Mouse (Mus musculus): ENCODE results near the gene Slc5a4b. TPM values are rescaled to one million over a fixed set of nuclear protein-coding genes. Genes with fewer than 3 reads are reported as not detected.

Gene Slc5a4b
- polyA plus RNA-seq, 1 experiment from 2014 or later, result not detected

- H3K27me3 ChIP-seq (ENCODE audit: low read depth, poor library complexity, severe bottlenecking), result no peaks in the 10 kb centered on the region
- H3K4me1 ChIP-seq, result peaks cover 13% of the 10 kb centered on the region
- H3K9me3 ChIP-seq (replicated peaks), result no peaks in the 10 kb centered on the region; the same call in 1 of the 2 replicates
- 94% methylated on average over 8 of the region's 8 CpGs for WGBS
- H3K27ac ChIP-seq (replicated peaks), result no peak overlapping the region
- peaks cover 54% of the 10 kb centered on the region for H3K36me3 ChIP-seq
- DNase-seq (ENCODE audit: low spot score), result no peak
- peak overlapping the region; percentile 93; the same call in 1 of the 2 replicates for H3K4me3 ChIP-seq
These were observed 76.7 kb downstream of the Slc5a4b start for GRCm38 (mm10) chr10:76034001-76034600.

- Histone ChIP-seq H3K9me3 (replicated peaks) (no peaks in the 10 kb centered on the region; the same call in 1 of the 2 replicates), H3K27me3 (ENCODE audit: low read depth, poor library complexity, severe bottlenecking) (no peaks in the 10 kb centered on the region), H3K27ac (replicated peaks) (peak overlapping the region; percentile 98), H3K4me3 (peak overlapping the region; percentile 93), H3K4me1 (peaks cover 17% of the 10 kb centered on the region), H3K36me3 (peaks cover 44% of the 10 kb centered on the region)
- no peak for DNase-seq (ENCODE audit: low spot score)
- 25% methylated on average over 7 of the region's 7 CpGs for WGBS
These were observed 77.7 kb downstream of the Slc5a4b start for GRCm38 (mm10) chr10:76033119-76033455.

GRCm38 (mm10) chr10:76032402-76033118 is 78.2 kb downstream of the Slc5a4b start, which contains the start of gene Zfp280b:
Gene Zfp280b (plus strand): TSS chr10:76032650.
- H3K4me3 ChIP-seq, result peak within 1 kb of the TSS; percentile 93
- DNase-seq (ENCODE audit: low spot score), result peak; percentile 97
- WGBS, result under 1% methylated on average over 58 of the region's 58 CpGs
- H3K27me3 ChIP-seq (ENCODE audit: low read depth, poor library complexity, severe bottlenecking), result no peaks in the 10 kb centered on the region
- peaks cover 39% of the 10 kb centered on the region for H3K36me3 ChIP-seq
- H3K4me1 ChIP-seq, result peaks cover 22% of the 10 kb centered on the region
- H3K9me3 ChIP-seq (replicated peaks), result no peaks in the 10 kb centered on the region; the same call in 1 of the 2 replicates
- peak within 1 kb of the TSS; percentile 98 for H3K27ac ChIP-seq (replicated peaks)

DNA sequence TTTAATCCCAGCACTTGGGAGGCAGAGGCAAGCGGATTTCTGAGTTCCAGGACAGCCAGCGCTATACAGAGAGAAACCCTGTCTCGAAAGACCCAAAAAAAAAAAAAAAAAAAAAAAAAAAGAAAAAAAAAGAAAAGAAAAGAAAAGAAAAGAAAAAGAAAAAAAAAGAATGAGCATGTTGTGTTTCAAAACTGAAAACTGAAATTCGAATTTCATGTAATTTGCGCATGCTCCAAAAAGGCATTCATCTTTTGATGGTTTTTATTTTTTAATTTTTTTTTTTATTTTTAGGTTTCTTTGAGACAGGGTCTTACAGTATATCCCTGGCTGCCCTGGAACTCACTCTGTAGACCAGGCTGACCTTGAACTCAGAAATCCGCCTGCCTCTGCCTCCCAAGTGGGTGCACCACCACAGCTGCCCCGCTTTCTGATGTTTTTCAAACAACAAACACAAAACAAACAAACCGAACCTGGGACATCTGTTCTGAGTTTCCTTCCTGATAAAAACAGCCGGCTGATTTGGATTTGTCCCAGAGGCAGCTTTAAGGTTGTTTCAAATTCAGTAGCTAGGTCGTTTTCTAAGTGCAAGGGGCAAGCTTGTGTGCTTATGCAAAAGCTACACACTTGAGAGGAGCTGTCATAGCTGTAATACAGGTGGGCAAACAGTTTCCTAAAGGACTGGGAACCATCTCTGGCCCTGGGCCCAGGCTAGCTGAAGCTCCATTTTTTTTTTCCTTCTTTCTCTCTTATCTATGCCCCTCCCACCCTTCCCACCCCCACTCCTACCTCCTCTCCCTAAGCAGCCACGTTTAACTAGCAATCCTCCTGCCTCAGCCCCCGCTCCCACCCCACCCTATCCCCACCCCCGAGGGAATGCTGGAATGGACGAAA is 79.0 kb downstream of the Slc5a4b start:
- H3K27me3 ChIP-seq (ENCODE audit: low read depth, poor library complexity, severe bottlenecking), result no peaks in the 10 kb centered on the region
- H3K4me1 ChIP-seq, result peaks cover 22% of the 10 kb centered on the region
- H3K36me3 ChIP-seq, result peaks cover 31% of the 10 kb centered on the region
- WGBS, result 55% methylated on average over 14 of the region's 14 CpGs
- no peaks in the 10 kb centered on the region for H3K9me3 ChIP-seq (replicated peaks)
- DNase-seq (ENCODE audit: low spot score), result no peak
- H3K4me3 ChIP-seq, result peak overlapping the region; percentile 93
- H3K27ac ChIP-seq (replicated peaks), result peak overlapping the region; percentile 98

- DNase-seq (ENCODE audit: low spot score), result no peak
- Histone ChIP-seq H3K4me1 (peaks cover 22% of the 10 kb centered on the region), H3K9me3 (replicated peaks) (no peaks in the 10 kb centered on the region), H3K36me3 (peaks cover 20% of the 10 kb centered on the region), H3K27me3 (ENCODE audit: low read depth, poor library complexity, severe bottlenecking) (no peaks in the 10 kb centered on the region), H3K27ac (replicated peaks) (no peak overlapping the region), H3K4me3 (no peak overlapping the region)
- 56% methylated on average over 5 of the region's 5 CpGs for WGBS
These were observed 80.3 kb downstream of the Slc5a4b start for GRCm38 (mm10) chr10:76030496-76030895.

DNA sequence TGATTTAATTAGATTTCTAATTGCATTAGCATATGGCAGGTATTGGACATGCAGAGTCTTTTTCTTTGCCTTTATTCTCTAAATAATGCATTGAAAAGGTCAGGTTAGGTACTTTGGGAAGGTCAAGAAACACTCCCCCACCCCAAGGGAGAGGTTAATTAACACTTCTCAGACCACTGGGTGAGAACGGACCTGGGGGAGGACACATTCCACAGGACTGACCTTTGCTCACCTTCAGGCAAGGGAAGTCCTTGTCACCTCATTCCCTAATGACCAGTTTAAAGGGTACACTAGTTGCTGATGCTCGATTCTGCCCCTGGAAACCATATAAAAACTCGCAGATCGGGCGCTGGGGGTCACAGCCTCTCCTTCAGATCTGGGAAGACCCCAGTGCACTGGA is 81.5 kb downstream of the Slc5a4b start:
- Histone ChIP-seq H3K4me3 (no peak overlapping the region), H3K36me3 (peaks cover 8% of the 10 kb centered on the region), H3K27ac (replicated peaks) (no peak overlapping the region), H3K27me3 (ENCODE audit: low read depth, poor library complexity, severe bottlenecking) (no peaks in the 10 kb centered on the region), H3K4me1 (peaks cover 22% of the 10 kb centered on the region), H3K9me3 (replicated peaks) (0 out of 2 replicates have a peak, but pooled peaks cover 10% of the 10 kb centered on the region)
- whole genome bisulfite sequencing, result 66% methylated on average over 5 of the region's 5 CpGs
- no peak for DNase-seq (ENCODE audit: low spot score)

- Histone ChIP-seq H3K36me3 (no peaks in the 10 kb centered on the region), H3K9me3 (replicated peaks) (0 out of 2 replicates have a peak, but pooled peaks cover 14% of the 10 kb centered on the region), H3K27me3 (ENCODE audit: low read depth, poor library complexity, severe bottlenecking) (no peaks in the 10 kb centered on the region), H3K27ac (replicated peaks) (no peak overlapping the region), H3K4me3 (no peak overlapping the region), H3K4me1 (peaks cover 18% of the 10 kb centered on the region)
- no peak for DNase-seq (ENCODE audit: low spot score)
- 74% methylated on average over 9 of the region's 9 CpGs for WGBS
These were observed 82.4 kb downstream of the Slc5a4b start for GRCm38 (mm10) chr10:76028396-76028795.

GRCm38 (mm10) chr10:76028016-76028366 is 82.8 kb downstream of the Slc5a4b start:
- Histone ChIP-seq H3K9me3 (replicated peaks) (0 out of 2 replicates have a peak, but pooled peaks cover 14% of the 10 kb centered on the region), H3K36me3 (no peaks in the 10 kb centered on the region), H3K4me1 (peaks cover 14% of the 10 kb centered on the region), H3K27me3 (ENCODE audit: low read depth, poor library complexity, severe bottlenecking) (no peaks in the 10 kb centered on the region), H3K4me3 (no peak overlapping the region), H3K27ac (replicated peaks) (no peak overlapping the region)
- DNase-seq (ENCODE audit: low spot score), result no peak
- 22% methylated on average over 4 of the region's 4 CpGs for WGBS

GRCm38 (mm10) chr10:76027127-76028015 is 83.4 kb downstream of the Slc5a4b start:
- Histone ChIP-seq H3K36me3 (no peaks in the 10 kb centered on the region), H3K9me3 (replicated peaks) (0 out of 2 replicates have a peak, but pooled peaks cover 14% of the 10 kb centered on the region), H3K4me3 (no peak overlapping the region), H3K27ac (replicated peaks) (no peak overlapping the region), H3K27me3 (ENCODE audit: low read depth, poor library complexity, severe bottlenecking) (no peaks in the 10 kb centered on the region), H3K4me1 (peaks cover 14% of the 10 kb centered on the region)
- DNase-seq (ENCODE audit: low spot score), result no peak
- WGBS, result 70% methylated on average over 12 of the region's 12 CpGs

DNA sequence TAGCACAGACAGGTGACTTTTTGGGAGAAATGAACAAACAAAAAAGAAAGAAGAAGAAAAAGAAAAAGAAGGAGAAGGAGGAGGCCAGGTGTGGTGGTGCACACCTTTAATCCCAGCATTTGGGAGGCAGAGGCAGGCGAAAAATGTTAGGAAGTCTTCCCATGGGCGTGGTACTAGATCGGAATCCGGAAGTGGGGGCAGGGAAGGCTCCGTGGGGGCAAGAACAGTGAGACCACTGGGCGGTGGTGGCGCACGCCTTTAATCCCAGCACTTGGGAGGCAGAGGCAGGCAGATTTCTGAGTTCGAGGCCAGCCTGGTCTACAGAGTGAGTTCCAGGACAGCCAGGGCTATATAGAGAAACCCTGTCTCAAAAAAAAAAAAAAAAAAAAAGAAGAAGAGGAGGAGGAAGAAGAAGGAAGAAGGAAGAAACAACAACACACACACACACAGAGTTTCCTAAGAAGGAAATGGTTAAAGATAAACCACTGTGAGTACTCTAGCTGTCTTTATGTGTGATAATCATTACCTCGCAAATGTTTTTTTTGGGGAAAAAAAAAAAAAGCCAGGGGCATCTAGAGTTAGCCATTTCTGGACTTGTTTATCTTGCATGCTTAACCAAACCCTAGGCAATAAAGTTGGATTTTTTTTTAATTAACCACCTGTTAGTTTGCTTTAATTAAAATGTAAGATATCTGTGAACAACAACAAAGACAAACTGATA is 85.1 kb downstream of the Slc5a4b start:
- no peaks in the 10 kb centered on the region for H3K36me3 ChIP-seq
- 91% methylated on average over 10 of the region's 10 CpGs for WGBS
- peaks cover 9% of the 10 kb centered on the region for H3K4me1 ChIP-seq
- H3K27ac ChIP-seq (replicated peaks), result no peak overlapping the region
- DNase-seq (ENCODE audit: low spot score), result no peak
- no peak overlapping the region for H3K4me3 ChIP-seq
- H3K27me3 ChIP-seq (ENCODE audit: low read depth, poor library complexity, severe bottlenecking), result no peaks in the 10 kb centered on the region
- 0 out of 2 replicates have a peak, but pooled peaks cover 14% of the 10 kb centered on the region for H3K9me3 ChIP-seq (replicated peaks)

- no peaks in the 10 kb centered on the region for H3K36me3 ChIP-seq
- no peak overlapping the region for H3K4me3 ChIP-seq
- peaks cover 9% of the 10 kb centered on the region for H3K4me1 ChIP-seq
- H3K9me3 ChIP-seq (replicated peaks), result 0 out of 2 replicates have a peak, but pooled peaks cover 14% of the 10 kb centered on the region
- no peak overlapping the region for H3K27ac ChIP-seq (replicated peaks)
- 90% methylated on average over 6 of the region's 6 CpGs for WGBS
- H3K27me3 ChIP-seq (ENCODE audit: low read depth, poor library complexity, severe bottlenecking), result no peaks in the 10 kb centered on the region
- DNase-seq (ENCODE audit: low spot score), result no peak
These were observed 86.8 kb downstream of the Slc5a4b start for GRCm38 (mm10) chr10:76023921-76024320.
